Mouse (Mus musculus) neural tube, embryonic 10.5 days (tissue): Measurements from ENCODE around the gene D11Wsu47e.

Experiments
- DNase-seq: peaks from one replicate; pipeline ENCODE4 v3.0.0-alpha.2; 2017; ENCODE audit warnings: low spot score; ENCODE audit errors: extremely low spot score

The D11Wsu47e gene

DNA sequence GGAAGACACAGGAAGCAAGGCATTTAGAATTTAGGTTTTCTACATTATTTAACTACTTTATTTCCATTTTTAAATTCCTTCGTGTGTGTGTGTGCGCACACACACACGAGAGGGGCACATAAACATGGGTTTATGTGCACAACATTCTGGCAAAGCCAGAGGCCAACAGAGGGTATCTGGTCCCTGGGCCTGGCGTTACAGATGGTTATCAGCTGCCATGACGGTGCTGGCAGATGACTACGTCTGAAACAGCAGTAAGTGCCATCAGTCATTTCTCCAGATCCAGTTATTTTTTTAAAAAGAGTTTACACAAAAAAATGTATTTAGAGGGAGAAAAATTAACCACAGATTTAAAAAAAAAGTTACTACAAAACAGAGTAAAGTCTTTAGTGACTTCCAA, 18.0 kb upstream of the D11Wsu47e start:
- DNase-seq: no peak

DNA sequence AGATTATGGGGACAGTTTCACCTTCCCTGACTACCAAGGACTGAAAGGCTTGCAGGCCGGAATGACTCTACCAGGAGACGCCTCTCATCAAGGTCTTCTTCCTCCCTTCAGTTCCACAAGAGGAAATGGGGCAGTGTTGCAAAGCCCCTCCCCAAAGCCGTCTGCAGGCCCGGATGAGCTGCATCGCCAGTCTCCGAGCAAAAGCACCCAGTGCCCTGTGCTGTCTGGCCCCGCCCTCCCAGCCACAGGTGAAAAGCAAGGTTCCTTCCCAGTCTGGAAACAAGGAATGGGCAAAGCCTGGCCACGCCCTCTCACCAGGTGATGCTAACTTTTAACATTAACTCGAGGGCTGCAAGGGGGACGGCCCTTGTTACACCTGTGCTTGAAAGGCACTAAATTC, 17.6 kb upstream of the D11Wsu47e start:
- DNase-seq: no peak

DNA sequence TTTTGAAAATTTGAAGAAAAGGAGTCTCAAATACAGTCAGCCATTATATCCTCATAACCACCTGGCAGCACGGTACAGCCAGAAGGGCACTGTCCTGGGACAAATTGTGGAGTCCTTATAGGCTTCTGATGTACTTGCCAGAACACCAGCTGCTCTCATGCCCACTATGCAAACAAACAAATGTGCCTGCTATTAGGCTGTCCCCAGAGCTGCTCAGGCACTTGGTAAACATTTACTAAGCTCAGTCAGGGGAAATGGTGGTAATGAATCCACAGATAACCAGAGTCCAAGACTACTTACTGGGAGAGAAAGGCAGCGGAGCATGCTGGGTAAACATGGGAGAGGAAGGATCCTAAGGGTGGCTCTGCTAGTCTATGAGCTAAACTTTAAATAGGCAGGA, 17.1 kb upstream of the D11Wsu47e start:
- DNase-seq: no peak

GRCm38 (mm10) chr11:113667704-113668103, 16.5 kb upstream of the D11Wsu47e start:
- DNase-seq: no peak

GRCm38 (mm10) chr11:113668857-113669256, 15.4 kb upstream of the D11Wsu47e start:
- no peak for DNase-seq

- DNase-seq: no peak
Measured at GRCm38 (mm10) chr11:113669711-113670110, 14.5 kb upstream of the D11Wsu47e start.

- no peak for DNase-seq
Measured at GRCm38 (mm10) chr11:113673614-113674013, 10.6 kb upstream of the D11Wsu47e start.

DNA sequence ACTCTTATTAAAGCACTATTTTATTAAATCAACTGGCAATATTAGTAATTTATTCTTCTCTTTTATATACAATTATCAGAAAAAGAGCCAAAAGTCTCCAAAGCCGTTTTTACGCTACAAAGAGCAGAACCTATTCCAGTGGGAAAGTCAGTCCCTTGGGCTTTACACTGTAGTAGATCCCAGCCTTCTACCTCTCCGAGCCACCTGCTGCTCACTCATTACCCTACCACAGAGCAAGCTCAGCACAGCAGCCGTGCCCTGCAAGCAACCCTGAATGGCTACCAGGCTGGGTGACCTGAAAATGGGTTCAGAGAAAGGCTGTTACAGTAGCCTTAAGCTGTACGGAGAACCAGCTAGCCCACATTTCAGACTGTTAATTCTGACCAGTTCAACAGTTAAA, 9.6 kb upstream of the D11Wsu47e start:
- DNase-seq: no peak

DNA sequence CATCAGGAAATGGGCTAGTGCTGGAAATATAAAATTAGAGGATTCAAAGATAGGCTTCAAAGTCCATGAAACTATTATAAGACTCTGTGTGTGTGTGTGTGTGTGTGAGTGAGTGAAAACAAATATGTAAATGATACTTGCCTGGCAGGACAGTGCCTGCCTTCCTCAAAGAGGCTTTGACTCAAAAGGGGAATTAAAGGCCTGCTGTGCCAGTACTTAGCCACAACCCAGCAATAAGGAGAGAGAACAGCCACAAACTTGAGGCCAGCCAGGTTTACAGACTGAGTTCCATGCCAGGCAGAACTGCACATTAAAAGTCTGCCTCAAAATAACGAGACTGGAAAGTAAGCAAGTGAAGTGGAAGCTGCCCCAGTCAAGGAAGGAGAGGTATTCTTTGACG, 7.4 kb upstream of the D11Wsu47e start:
- DNase-seq: no peak

GRCm38 (mm10) chr11:113677378-113677777, 6.8 kb upstream of the D11Wsu47e start:
- DNase-seq: no peak

DNA sequence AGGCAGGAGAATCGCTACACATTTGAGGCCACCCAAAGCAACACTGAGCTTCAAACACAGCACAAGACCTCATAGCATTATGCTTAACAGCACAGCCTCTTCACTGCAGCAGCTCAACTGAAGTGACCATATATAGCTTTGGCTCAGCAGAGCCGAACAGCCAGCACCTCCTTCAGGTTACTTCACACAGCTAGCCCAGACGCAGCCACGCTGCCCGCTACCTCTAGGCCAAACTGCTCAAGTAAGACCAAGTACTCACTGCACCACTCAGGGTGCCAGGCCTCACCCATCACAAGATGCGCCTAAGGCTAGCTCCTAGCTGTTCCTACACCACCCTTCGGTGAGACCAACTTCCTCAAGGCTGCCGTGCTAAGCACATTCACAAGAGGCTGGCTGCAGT, 5.8 kb upstream of the D11Wsu47e start:
- no peak for DNase-seq

DNA sequence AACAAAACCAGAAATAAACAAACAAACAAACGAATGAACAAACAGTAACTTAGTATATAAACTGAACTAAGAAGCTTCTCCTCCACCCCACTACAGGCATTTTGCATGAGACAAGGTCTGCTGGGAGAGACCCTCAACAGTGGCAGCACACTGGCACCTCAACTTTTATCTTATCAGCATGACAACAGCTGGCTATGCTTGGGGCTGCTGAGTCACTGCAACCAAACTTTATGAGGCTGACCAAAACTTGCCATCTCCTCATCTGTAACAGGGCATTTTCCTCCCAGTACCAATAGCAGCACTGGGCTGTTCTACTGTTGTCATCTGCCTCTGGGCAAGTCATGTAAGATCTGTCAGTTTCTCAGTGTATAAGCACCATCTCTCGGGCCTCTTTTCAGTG, 3.3 kb upstream of the D11Wsu47e start:
- no peak for DNase-seq

GRCm38 (mm10) chr11:113681979-113682378, 2.2 kb upstream of the D11Wsu47e start:
- no peak for DNase-seq

GRCm38 (mm10) chr11:113682897-113683626, 1.1 kb upstream of the D11Wsu47e start:
- peak; percentile 75 for DNase-seq

DNA sequence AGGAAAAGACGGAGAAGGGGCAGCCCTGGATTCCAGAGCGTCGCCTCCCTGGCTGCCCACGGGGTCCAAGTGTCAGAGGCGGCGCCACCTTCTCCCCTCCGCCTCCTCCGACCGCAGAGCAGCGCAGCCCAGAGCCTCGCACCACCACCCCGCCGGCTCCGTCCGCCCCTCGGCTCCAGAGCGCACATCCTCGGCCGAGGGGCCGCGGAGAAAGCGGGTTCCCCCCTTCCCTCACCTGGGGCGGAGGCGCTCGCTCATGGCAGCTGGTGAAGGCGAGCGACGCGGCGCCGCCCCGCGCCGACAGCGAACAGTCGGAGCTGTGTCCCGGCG, 620 bp upstream of the D11Wsu47e start:
- no peak for DNase-seq

GRCm38 (mm10) chr11:113684707-113685426, 655 bp downstream of the D11Wsu47e start:
- DNase-seq: no peak

DNA sequence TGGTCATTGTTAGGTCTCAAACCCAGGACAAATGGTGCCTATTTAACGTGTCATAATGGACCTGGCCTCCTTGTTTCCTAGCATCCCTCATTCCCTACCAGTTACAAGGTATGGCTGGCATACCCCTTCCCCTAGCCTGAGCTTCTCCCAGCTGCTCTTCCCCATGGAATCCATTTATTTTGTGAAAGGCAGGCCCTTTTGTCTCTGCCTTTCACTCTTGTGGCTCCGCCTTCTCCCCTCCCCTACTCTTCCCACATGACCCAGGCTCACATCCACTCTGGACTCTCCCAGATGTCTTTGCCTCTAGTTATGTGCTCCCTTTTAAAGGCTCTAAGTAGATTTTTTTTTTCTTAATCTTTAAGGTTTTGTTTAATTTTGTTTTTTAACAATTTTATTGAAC, 2.8 kb downstream of the D11Wsu47e start:
- DNase-seq: no peak

DNA sequence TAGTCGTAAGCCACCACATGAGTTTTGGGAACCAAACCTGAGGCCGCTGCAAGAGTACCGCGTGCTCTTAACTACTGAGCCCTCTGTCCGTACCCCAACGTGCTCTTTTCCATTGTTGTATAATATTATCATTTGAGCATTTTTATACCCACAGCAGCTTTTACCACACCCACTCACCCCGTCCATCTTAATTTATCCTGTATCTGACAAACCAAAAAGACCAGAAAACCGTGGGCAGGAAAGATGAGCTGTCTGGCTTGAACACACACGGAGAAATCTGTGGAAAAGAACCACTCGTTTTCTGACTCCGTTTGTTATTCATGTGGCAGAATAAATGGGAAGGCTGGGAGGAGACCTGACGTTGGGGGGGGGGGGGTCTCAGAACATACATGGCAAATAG, 6.3 kb downstream of the D11Wsu47e start:
- DNase-seq: no peak

DNA sequence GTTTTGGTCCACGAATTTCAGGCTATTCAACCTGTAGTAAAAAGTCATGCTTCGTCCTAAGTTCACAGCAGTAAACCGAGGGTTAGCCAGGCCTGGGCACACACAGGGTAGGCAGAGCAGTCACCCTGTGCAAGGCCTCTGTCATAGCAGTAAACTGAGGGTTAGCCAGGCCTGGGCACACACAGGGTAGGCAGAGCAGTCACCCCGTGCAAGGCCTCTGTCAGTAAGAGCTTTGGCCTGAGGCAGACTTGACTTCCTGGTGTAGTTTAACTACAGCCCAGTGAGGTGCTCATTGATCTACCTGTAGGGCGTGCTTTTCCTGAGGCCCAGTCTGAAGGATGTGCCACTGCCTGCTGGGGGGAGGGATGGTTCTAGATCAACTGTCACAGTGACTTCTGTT, 7.1 kb downstream of the D11Wsu47e start:
- DNase-seq: no peak

GRCm38 (mm10) chr11:113691851-113692250, 7.6 kb downstream of the D11Wsu47e start:
- DNase-seq: no peak

DNA sequence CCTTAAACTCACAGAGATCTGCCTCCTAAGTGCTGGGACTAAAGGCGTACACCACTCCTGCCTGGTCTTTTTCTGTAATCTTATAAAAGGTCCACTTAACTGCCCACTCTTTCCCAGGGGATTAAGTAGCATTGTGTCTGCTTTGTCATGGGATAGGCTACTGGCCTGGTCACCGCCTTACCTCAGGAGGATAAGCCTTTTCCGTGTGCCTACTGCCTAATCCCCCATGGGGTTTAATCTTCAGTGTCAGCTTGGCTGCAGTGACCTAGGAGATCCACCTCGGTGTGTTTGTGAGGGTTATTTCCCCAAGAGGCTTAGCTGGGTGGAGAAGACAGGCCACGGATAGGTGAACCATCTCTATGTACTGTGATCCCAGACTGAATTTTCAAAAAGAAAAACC, 13.4 kb downstream of the D11Wsu47e start:
- no peak for DNase-seq

- DNase-seq: no peak
Measured at GRCm38 (mm10) chr11:113698013-113698545, 13.9 kb downstream of the D11Wsu47e start.

- DNase-seq: no peak
Measured at GRCm38 (mm10) chr11:113699643-113700042, 15.4 kb downstream of the D11Wsu47e start.
